In genomic region chr3:69364151-69364550, GRCm38 (mm10) we compare ENCODE assay signal across 19 mouse cellular contexts. TPM values are rescaled to one million over a fixed set of nuclear protein-coding genes. Genes with fewer than 3 reads are reported as not detected.
DNase-seq lines count a peak whose midpoint lies in the region; ATAC-seq and TF ChIP-seq lines count a peak whose summit lies in the region.
"Had no signal": no experiment of that assay in that cellular context is flagged by ENCODE, and none has a peak within 500 bp of the region (broad histone marks: within the 10 kb centered on the region; RNA-seq: fewer than 3 reads in every experiment).

No protein-coding gene starts in this region.

- no peak for TF ChIP-seq CTCF in midbrain, postnatal 0 days (IDR thresholded peaks at IDR 0.05)

- DNase-seq in adrenal gland, postnatal 10 days: peak; percentile 59
- no peak for DNase-seq in adrenal gland, adult 18-20 months (ENCODE audit: low spot score in 2 of 2)
- DNase-seq in midbrain, embryonic 11.5 days (ENCODE audit: low spot score, missing footprints): peak; percentile 69
- no peak for DNase-seq in midbrain, postnatal 0 days (ENCODE audit: low spot score)
- peak; percentile 86 for DNase-seq in adipocyte (ENCODE audit: low spot score)
- no peak for DNase-seq in thymus, postnatal 4 days
- DNase-seq: cerebellum, adult 2 months; cerebellum, postnatal 14 days; gastrocnemius, postnatal 10 days had no signal

- no peaks in the 10 kb centered on the region for H3K36me3 ChIP-seq in midbrain, embryonic 11.5 days (ENCODE audit: control insufficient read depth, insufficient read depth, low read length)
- H3K36me3 ChIP-seq in midbrain, postnatal 0 days (ENCODE audit: insufficient read depth, low read length): no peaks in the 10 kb centered on the region
- H3K36me3 ChIP-seq in midbrain, embryonic 16.5 days (ENCODE audit: control insufficient read depth, insufficient read depth, low read length): no peaks in the 10 kb centered on the region
- H3K36me3 ChIP-seq: embryonic facial prominence, embryonic 12.5 days; heart, embryonic 12.5 days; hindbrain, embryonic 10.5 days had no signal

- WGBS in midbrain, embryonic 11.5 days: 87% methylated on average over 6 of the region's 6 CpGs
- 72% methylated on average over 6 of the region's 6 CpGs for WGBS in midbrain, postnatal 0 days
- 71% methylated on average over 6 of the region's 6 CpGs for WGBS in midbrain, embryonic 16.5 days

- no peak overlapping the region for H3K9ac ChIP-seq in midbrain, embryonic 11.5 days (ENCODE audit: low read length)
- no peak overlapping the region for H3K9ac ChIP-seq in midbrain, postnatal 0 days (replicated peaks; ENCODE audit: low read length, poor library complexity, severe bottlenecking)
- no peak overlapping the region for H3K9ac ChIP-seq in midbrain, embryonic 16.5 days (ENCODE audit: low read depth, low read length)
- H3K9ac ChIP-seq: embryonic facial prominence, embryonic 12.5 days; heart, embryonic 12.5 days; hindbrain, embryonic 14.5 days had no signal

- no peak overlapping the region for H3K27ac ChIP-seq in midbrain, embryonic 11.5 days (ENCODE audit: low read depth, low read length)
- no peak overlapping the region for H3K27ac ChIP-seq in midbrain, postnatal 0 days (ENCODE audit: low read depth, low read length)
- no peak overlapping the region for H3K27ac ChIP-seq in midbrain, embryonic 16.5 days (ENCODE audit: low read length)
- H3K27ac ChIP-seq: embryonic facial prominence, embryonic 12.5 days; hindbrain, embryonic 10.5 days; hindbrain, embryonic 14.5 days had no signal

- no peak overlapping the region for H3K4me2 ChIP-seq in midbrain, embryonic 11.5 days
- H3K4me2 ChIP-seq in midbrain, postnatal 0 days (ENCODE audit: low read depth, low read length, poor library complexity, severe bottlenecking): no peak overlapping the region
- no peak overlapping the region for H3K4me2 ChIP-seq in midbrain, embryonic 16.5 days (ENCODE audit: low read length)
- H3K4me2 ChIP-seq: embryonic facial prominence, embryonic 12.5 days; heart, embryonic 12.5 days; hindbrain, embryonic 14.5 days had no signal

- H3K4me1 ChIP-seq in midbrain, embryonic 11.5 days (ENCODE audit: control insufficient read depth, insufficient read depth, low read length): peaks cover 2% of the 10 kb centered on the region; the same call in 1 of the 2 replicates
- no peaks in the 10 kb centered on the region; the same call in 1 of the 2 replicates for H3K4me1 ChIP-seq in midbrain, postnatal 0 days (ENCODE audit: insufficient read depth, low read length)
- peaks cover 9% of the 10 kb centered on the region for H3K4me1 ChIP-seq in midbrain, embryonic 16.5 days (ENCODE audit: control insufficient read depth, insufficient read depth, low read length)
- H3K4me1 ChIP-seq: embryonic facial prominence, embryonic 12.5 days; hindbrain, embryonic 10.5 days had no signal

- H3K27me3 ChIP-seq in midbrain, embryonic 11.5 days (ENCODE audit: control insufficient read depth, insufficient read depth, low read length): no peaks in the 10 kb centered on the region
- H3K27me3 ChIP-seq in midbrain, postnatal 0 days (ENCODE audit: insufficient read depth, low read length): no peaks in the 10 kb centered on the region
- H3K27me3 ChIP-seq in midbrain, embryonic 16.5 days (ENCODE audit: control insufficient read depth, insufficient read depth, low read depth, low read length): no peaks in the 10 kb centered on the region
- H3K27me3 ChIP-seq: embryonic facial prominence, embryonic 12.5 days; heart, embryonic 12.5 days; Patski had no signal

- no peaks in the 10 kb centered on the region for H3K9me3 ChIP-seq in midbrain, embryonic 11.5 days (ENCODE audit: control insufficient read depth, low read length)
- no peaks in the 10 kb centered on the region for H3K9me3 ChIP-seq in midbrain, postnatal 0 days (ENCODE audit: low read length)
- H3K9me3 ChIP-seq in midbrain, embryonic 16.5 days (replicated peaks; ENCODE audit: control insufficient read depth, low read length, poor library complexity, severe bottlenecking): no peaks in the 10 kb centered on the region
- H3K9me3 ChIP-seq: embryonic facial prominence, embryonic 12.5 days; heart, embryonic 12.5 days had no signal

- H3K4me3 ChIP-seq in midbrain, embryonic 11.5 days (ENCODE audit: low read depth, low read length): no peak overlapping the region
- no peak overlapping the region for H3K4me3 ChIP-seq in midbrain, postnatal 0 days (ENCODE audit: low read depth, low read length)
- no peak overlapping the region for H3K4me3 ChIP-seq in midbrain, embryonic 16.5 days (ENCODE audit: low read depth, low read length)
- H3K4me3 ChIP-seq: embryonic facial prominence, embryonic 12.5 days; heart, embryonic 12.5 days; hindbrain, embryonic 10.5 days had no signal

- ATAC-seq in midbrain, embryonic 11.5 days (ENCODE audit: low FRiP score): no peak
- no peak for ATAC-seq in midbrain, postnatal 0 days (ENCODE audit: low FRiP score)
- 0 out of 2 replicates have a peak, but pooled peaks have one; percentile 31 for ATAC-seq in midbrain, embryonic 16.5 days
- ATAC-seq: activated CD4-positive, CD25-positive, alpha-beta regulatory T cell, adult 4 months; forebrain, embryonic 16.5 days; intestine, postnatal 0 days; Patski had no signal

RNA-seq across cellular contexts. Expression of gene Ppm1l, which starts 47.5 kb away (rescaled TPM):
- total RNA-seq in adrenal gland, postnatal 10 days (2021): 10 to 100 TPM; 11.1 to 13.0 TPM
- 10 to 100 TPM; 15.0 to 15.8 TPM for total RNA-seq in adrenal gland, adult 18-20 months (2021)
- 16.3 and 17.0 TPM in 2 replicates for polyA plus RNA-seq in midbrain, embryonic 11.5 days (2014; fragmentation: Nextera tagmentation; extraction: Ambion mirVana)
- total RNA-seq in midbrain, postnatal 0 days (2014; rRNA removed): 31.3 and 31.8 TPM in 2 replicates
- polyA plus RNA-seq in midbrain, postnatal 0 days (2015; fragmentation: Nextera tagmentation; extraction: Ambion mirVana): 17.8 and 20.1 TPM in 2 replicates
- polyA plus RNA-seq in midbrain, embryonic 16.5 days (2015; fragmentation: Nextera tagmentation; extraction: Ambion mirVana): 19.3 and 25.7 TPM in 2 replicates
- total RNA-seq: MEL had no signal

Comparison
In these comparisons a context has a peak if more than half of its experiments do, and no peak if none do; other contexts are left out.
1. DNase-seq: peak in adrenal gland, postnatal 10 days (single experiment), midbrain, embryonic 11.5 days (single experiment) and adipocyte (single experiment); none in adrenal gland, adult 18-20 months (0 of 2), midbrain, postnatal 0 days (single experiment) and thymus, postnatal 4 days (single experiment).